Mouse (Mus musculus) MEL (cell line): ENCODE data around the gene Rab35. TPM values are rescaled to one million over a fixed set of nuclear protein-coding genes. Genes with fewer than 3 reads are reported as not detected.
A peak's percentile ranks its signal among the peaks of the same experiment; 100 is the strongest.

ENCODE experiments used
- DNase-seq: peaks from one replicate; pipeline ENCODE4 v3.0.0; 2011; ENCODE audit warnings: low read depth, low spot score
- H3K27ac ChIP-seq: 2 replicates; pipeline ENCODE4 v1.5.1; 2012; ENCODE audit warnings: low read depth, mild to moderate bottlenecking, control low read depth, low read length, moderate library complexity; ENCODE audit not compliant: control insufficient read depth
- H3K27me3 ChIP-seq, 2 experiments: fragments of 150-350 bp in 1 of 2; sonication (generic) in 1 of 2; 2 replicates each; pipeline ENCODE4 v1.6.1; 2012; ENCODE audit warnings: low read length in 2 of 2, mild to moderate bottlenecking in 2 of 2, improper control_type of control experiment in 1 of 2, moderate library complexity in 1 of 2; ENCODE audit not compliant: insufficient read depth in 2 of 2, control insufficient read depth in 1 of 2
- H3K36me3 ChIP-seq, 2 experiments: 2 replicates each; pipeline ENCODE4 v1.6.1; 2012 to 2014; ENCODE audit warnings: low read length in 2 of 2, improper control_type of control experiment in 1 of 2, inconsistent platforms in 1 of 2, mild to moderate bottlenecking in 1 of 2; ENCODE audit not compliant: insufficient read depth in 2 of 2, control insufficient read depth in 1 of 2
- H3K4me1 ChIP-seq, 2 experiments: fragments of 150-350 bp in 1 of 2; sonication (generic) in 1 of 2; 2 replicates each; pipeline ENCODE4 v1.6.1; 2012; ENCODE audit warnings: low read length in 2 of 2, improper control_type of control experiment in 1 of 2, mild to moderate bottlenecking in 1 of 2; ENCODE audit not compliant: insufficient read depth in 2 of 2, control insufficient read depth in 1 of 2
- H3K4me3 ChIP-seq, 2 experiments: fragments of 150-350 bp in 1 of 2; sonication (generic) in 1 of 2; 2 replicates each; pipeline ENCODE4 v1.5.1; 2012; ENCODE audit warnings: low read depth in 2 of 2, low read length in 2 of 2, mild to moderate bottlenecking in 2 of 2, moderate library complexity in 2 of 2, control low read depth in 1 of 2, improper control_type of control experiment in 1 of 2; ENCODE audit not compliant: control insufficient read depth in 1 of 2, insufficient read depth in 1 of 2
- H3K79me2 ChIP-seq: 2 replicates; pipeline ENCODE4 v1.6.1; 2012; ENCODE audit warnings: mild to moderate bottlenecking, low read length, moderate library complexity; ENCODE audit not compliant: control insufficient read depth, poor library complexity, insufficient read depth
- H3K9ac ChIP-seq: 2 replicates; pipeline ENCODE4 v1.6.1; 2012; ENCODE audit warnings: low read depth, mild to moderate bottlenecking, control low read depth, low read length, moderate library complexity; ENCODE audit not compliant: control insufficient read depth, poor library complexity, severe bottlenecking
- H3K9me3 ChIP-seq: fragments of 150-350 bp; sonication (generic); replicated peaks from 2 replicates; pipeline ENCODE4 v1.6.1; 2012; ENCODE audit warnings: mild to moderate bottlenecking, low read length, improper control_type of control experiment, moderate library complexity; ENCODE audit not compliant: insufficient read depth
- BHLHE40 ChIP-seq: IDR thresholded peaks from 2 replicates; pipeline ENCODE4 v1.6.1; 2012; ENCODE audit warnings: low read depth, mild to moderate bottlenecking, inconsistent platforms, low read length, improper control_type of control experiment, borderline replicate concordance
- CHD2 ChIP-seq: IDR thresholded peaks from 2 replicates; pipeline ENCODE4 v1.6.1; 2011; ENCODE audit warnings: low read length, improper control_type of control experiment
- ELF1 ChIP-seq: IDR thresholded peaks from 2 replicates; pipeline ENCODE4 v1.6.1; 2014; ENCODE audit warnings: low read depth, mild to moderate bottlenecking, inconsistent platforms, low read length, improper control_type of control experiment, moderate library complexity
- EP300 ChIP-seq, 2 experiments: IDR thresholded peaks; 2 replicates each; pipeline ENCODE4 v1.6.1; 2011; ENCODE audit warnings: improper control_type of control experiment in 2 of 2, low read length in 2 of 2, low read depth in 1 of 2, mild to moderate bottlenecking in 1 of 2
- ETS1 ChIP-seq: IDR thresholded peaks from 2 replicates; pipeline ENCODE4 v1.6.1; 2012; ENCODE audit warnings: low read depth, mild to moderate bottlenecking, inconsistent platforms, low read length, improper control_type of control experiment, moderate library complexity
- MAZ ChIP-seq: IDR thresholded peaks from 2 replicates; pipeline ENCODE4 v1.6.1; 2012; ENCODE audit warnings: low read depth, mild to moderate bottlenecking, inconsistent platforms, low read length, improper control_type of control experiment
- MEF2A ChIP-seq: IDR thresholded peaks from 2 replicates; pipeline ENCODE4 v1.6.1; 2014; ENCODE audit warnings: low read depth, mild to moderate bottlenecking, inconsistent platforms, low read length, improper control_type of control experiment; ENCODE audit not compliant: poor library complexity, insufficient replicate concordance, severe bottlenecking; ENCODE audit errors: extremely low read depth
- MYC ChIP-seq: IDR thresholded peaks from 2 replicates; pipeline ENCODE4 v1.6.1; 2011; ENCODE audit warnings: low read depth, mild to moderate bottlenecking, low read length, improper control_type of control experiment, moderate library complexity
- NRF1 ChIP-seq: IDR thresholded peaks from 2 replicates; pipeline ENCODE4 v1.6.1; 2014; ENCODE audit warnings: low read depth, mild to moderate bottlenecking, inconsistent platforms, low read length, improper control_type of control experiment, moderate library complexity; ENCODE audit not compliant: poor library complexity, insufficient read depth, severe bottlenecking
- POLR2A ChIP-seq, 2 experiments: IDR thresholded peaks; 2 replicates each; pipeline ENCODE4 v1.6.1; 2011 to 2012; ENCODE audit warnings: low read length in 2 of 2, mild to moderate bottlenecking in 2 of 2, control low read depth in 1 of 2, improper control_type of control experiment in 1 of 2, low read depth in 1 of 2, moderate library complexity in 1 of 2; ENCODE audit not compliant: control insufficient read depth in 1 of 2, insufficient read depth in 1 of 2, poor library complexity in 1 of 2
- SIN3A ChIP-seq: IDR thresholded peaks from 2 replicates; pipeline ENCODE4 v1.6.1; 2012; ENCODE audit warnings: low read length, improper control_type of control experiment, inconsistent platforms
- SMC3 ChIP-seq: IDR thresholded peaks from 2 replicates; pipeline ENCODE4 v1.6.1; 2011; ENCODE audit warnings: low read depth, low read length, improper control_type of control experiment
- TAL1 ChIP-seq: IDR thresholded peaks from 2 replicates; pipeline ENCODE4 v1.6.1; 2012; ENCODE audit warnings: mild to moderate bottlenecking, inconsistent platforms, low read length, moderate library complexity, mixed read lengths
- TCF12 ChIP-seq: IDR thresholded peaks from 2 replicates; pipeline ENCODE4 v1.6.1; 2014; ENCODE audit warnings: low read depth, mild to moderate bottlenecking, inconsistent platforms, low read length, improper control_type of control experiment, moderate library complexity
- UBTF ChIP-seq: IDR thresholded peaks from 2 replicates; pipeline ENCODE4 v1.6.1; 2012; ENCODE audit warnings: low read depth, mild to moderate bottlenecking, inconsistent platforms, low read length, improper control_type of control experiment, moderate library complexity, borderline replicate concordance; ENCODE audit not compliant: insufficient read depth
- ZKSCAN1 ChIP-seq: IDR thresholded peaks from 2 replicates; pipeline ENCODE4 v1.6.1; 2012; ENCODE audit warnings: low read depth, mild to moderate bottlenecking, inconsistent platforms, low read length, improper control_type of control experiment, moderate library complexity
- polyA plus RNA-seq, 2 experiments: library from polyadenylated mRNA; stranded (reverse) in 1 of 2; unstranded in 1 of 2; fragments of >175 nt in 1 of 2; fragments of >200 nt in 1 of 2; gene quantifications; 2 replicates each; pipeline versions ENCODE4 v1.2.1 to v1.2.4; 2012; ENCODE audit warnings: low replicate concordance in 2 of 2, low read depth in 1 of 2; ENCODE audit not compliant: insufficient read length in 2 of 2, insufficient read depth in 1 of 2, missing spikeins in 1 of 2
- total RNA-seq: library from RNA; depleted of rRNA; stranded (reverse); fragments of 300-350 nt; gene quantifications from 2 replicates; pipeline ENCODE4 v1.2.3, GENCODE M21; 2012

Gene Rab35
- total and polyA plus RNA-seq, 3 experiments, result 66.9 to 113 TPM; not detected in 1

- DNase-seq, result peak; percentile 91
- peak overlapping the region; percentile 54; the same call in 1 of the 2 replicates for H3K27ac ChIP-seq
- no peaks in the 10 kb centered on the region for H3K79me2 ChIP-seq
- peaks cover 0 to 27% of the 10 kb centered on the region in 2 experiments; a peak in 3 of 4 replicates for H3K36me3 ChIP-seq
- H3K9ac ChIP-seq, result no peak overlapping the region
- TF ChIP-seq ZKSCAN1, result no peak
- TF ChIP-seq TCF12, result no peak
- TF ChIP-seq UBTF, result no peak
- no peak for TF ChIP-seq POLR2A (IDR thresholded peaks at IDR 0.05; ENCODE audit: control insufficient read depth in 1 of 2, insufficient read depth in 1 of 2, low read depth in 1 of 2, low read length in 2 of 2, poor library complexity in 1 of 2)
- TF ChIP-seq MEF2A, result no peak
- TF ChIP-seq NRF1, result no peak
- TF ChIP-seq MYC, result 0 out of 2 replicates have a peak, but pooled peaks have one; percentile 46
- no peak for TF ChIP-seq MAZ
- TF ChIP-seq CHD2, result no peak
- TF ChIP-seq EP300 (IDR thresholded peaks at IDR 0.05; ENCODE audit: low read depth in 1 of 2, low read length in 2 of 2), result peak in 1 of 2 experiments; percentile 81; a peak in 2 of 4 replicates
- no peak for TF ChIP-seq SMC3
- TF ChIP-seq SIN3A, result peak; percentile 15; the same call in 1 of the 2 replicates
- peak; percentile 22; the same call in 1 of the 2 replicates for TF ChIP-seq ETS1
- TF ChIP-seq ELF1, result no peak
- no peak overlapping the region for H3K4me3 ChIP-seq
- H3K9me3 ChIP-seq, result no peaks in the 10 kb centered on the region
- H3K27me3 ChIP-seq, result no peaks in the 10 kb centered on the region
- peaks cover 14 to 33% of the 10 kb centered on the region in 2 experiments for H3K4me1 ChIP-seq
Measured at GRCm38 (mm10) chr5:115623694-115624440, 7.8 kb upstream of the Rab35 start.

- 0 out of 2 replicates have a peak overlapping the region, but pooled peaks have one; percentile 6 for H3K9ac ChIP-seq
- TF ChIP-seq CHD2, result no peak
- TF ChIP-seq EP300 (IDR thresholded peaks at IDR 0.05; ENCODE audit: low read depth in 1 of 2, low read length in 2 of 2), result peak in 1 of 2 experiments; percentile 27; a peak in 1 of 4 replicates
- TF ChIP-seq MYC, result 0 out of 2 replicates have a peak, but pooled peaks have one; percentile 29
- peak; percentile 69 for TF ChIP-seq TAL1
- TF ChIP-seq BHLHE40, result no peak
- 0 out of 2 replicates have a peak, but pooled peaks have one; percentile 24 for TF ChIP-seq SIN3A
- H3K27me3 ChIP-seq, result no peaks in the 10 kb centered on the region
- peaks cover 4% of the 10 kb centered on the region for H3K79me2 ChIP-seq
- H3K36me3 ChIP-seq, result peaks cover 0 to 33% of the 10 kb centered on the region in 2 experiments; a peak in 3 of 4 replicates
- H3K27ac ChIP-seq, result peak overlapping the region; percentile 2; the same call in 1 of the 2 replicates
- H3K9me3 ChIP-seq, result no peaks in the 10 kb centered on the region
- no peak overlapping the region for H3K4me3 ChIP-seq
- DNase-seq, result peak; percentile 73
- peaks cover 14 to 43% of the 10 kb centered on the region in 2 experiments for H3K4me1 ChIP-seq
Measured at GRCm38 (mm10) chr5:115626237-115626886, 5.3 kb upstream of the Rab35 start.
